Mouse (Mus musculus): ENCODE results near the gene Plppr2. TPM values are rescaled to one million over a fixed set of nuclear protein-coding genes. Genes with fewer than 3 reads are reported as not detected.

Plppr2 gene
- polyA plus RNA-seq, 1 experiment from 2014 or later, result 2.2 TPM

- H3K9ac ChIP-seq (replicated peaks; ENCODE audit: low read depth), result no peak overlapping the region
- H3K4me3 ChIP-seq (ENCODE audit: low read depth, low read length), result no peak overlapping the region
- H3K4me1 ChIP-seq (ENCODE audit: insufficient read depth, low read depth, low read length), result peaks cover 22% of the 10 kb centered on the region
- 16% methylated on average over 3 of the region's 3 CpGs for whole genome bisulfite sequencing
- TF ChIP-seq EP300 (IDR thresholded peaks at IDR 0.05), result no peak
- no peak for TF ChIP-seq CTCF (IDR thresholded peaks at IDR 0.05)
- no peak overlapping the region for H3K4me2 ChIP-seq (replicated peaks; ENCODE audit: low read depth, low read length)
- no peaks in the 10 kb centered on the region for H3K36me3 ChIP-seq (ENCODE audit: insufficient read depth, low read length)
- no peaks in the 10 kb centered on the region for H3K27me3 ChIP-seq (replicated peaks; ENCODE audit: insufficient read depth, low read length)
- no peaks in the 10 kb centered on the region for H3K9me3 ChIP-seq (ENCODE audit: low read length)
- peak overlapping the region; percentile 86 for H3K27ac ChIP-seq (ENCODE audit: low read length)
- no peak for ATAC-seq
- DNase-seq (ENCODE audit: low spot score), result no peak
Observed at GRCm38 (mm10) chr9:21923490-21924098, 13.2 kb upstream of the Plppr2 start.

GRCm38 (mm10) chr9:21924099-21924493 is 12.7 kb upstream of the Plppr2 start:
- Histone ChIP-seq H3K4me1 (ENCODE audit: insufficient read depth, low read depth, low read length) (peaks cover 19% of the 10 kb centered on the region), H3K9me3 (ENCODE audit: low read length) (no peaks in the 10 kb centered on the region), H3K36me3 (ENCODE audit: insufficient read depth, low read length) (no peaks in the 10 kb centered on the region), H3K27me3 (replicated peaks; ENCODE audit: insufficient read depth, low read length) (no peaks in the 10 kb centered on the region), H3K9ac (replicated peaks; ENCODE audit: low read depth) (no peak overlapping the region), H3K4me2 (replicated peaks; ENCODE audit: low read depth, low read length) (no peak overlapping the region), H3K4me3 (ENCODE audit: low read depth, low read length) (no peak overlapping the region), H3K27ac (ENCODE audit: low read length) (peak overlapping the region; percentile 86)
- DNase-seq (ENCODE audit: low spot score), result peak; percentile 98
- peak; percentile 90 for ATAC-seq
- 16% methylated on average over 6 of the region's 6 CpGs for WGBS
- TF ChIP-seq CTCF (IDR thresholded peaks at IDR 0.05), result no peak
- peak; percentile 97 for TF ChIP-seq EP300 (IDR thresholded peaks at IDR 0.05)

GRCm38 (mm10) chr9:21925034-21925433 is 11.8 kb upstream of the Plppr2 start:
- no peaks in the 10 kb centered on the region for H3K36me3 ChIP-seq (ENCODE audit: insufficient read depth, low read length)
- H3K9ac ChIP-seq (replicated peaks; ENCODE audit: low read depth), result no peak overlapping the region
- H3K4me3 ChIP-seq (ENCODE audit: low read depth, low read length), result no peak overlapping the region
- 95% methylated on average over 3 of the region's 3 CpGs for WGBS
- DNase-seq (ENCODE audit: low spot score) (no peak), ATAC-seq (no peak)
- H3K27me3 ChIP-seq (replicated peaks; ENCODE audit: insufficient read depth, low read length), result no peaks in the 10 kb centered on the region
- TF ChIP-seq CTCF (IDR thresholded peaks at IDR 0.05), result no peak
- no peak for TF ChIP-seq EP300 (IDR thresholded peaks at IDR 0.05)
- 0 out of 2 replicates have a peak overlapping the region, but pooled peaks have one; percentile 79 for H3K27ac ChIP-seq (ENCODE audit: low read length)
- no peak overlapping the region for H3K4me2 ChIP-seq (replicated peaks; ENCODE audit: low read depth, low read length)
- no peaks in the 10 kb centered on the region for H3K9me3 ChIP-seq (ENCODE audit: low read length)
- H3K4me1 ChIP-seq (ENCODE audit: insufficient read depth, low read depth, low read length), result peaks cover 19% of the 10 kb centered on the region

- no peak overlapping the region for H3K4me2 ChIP-seq (replicated peaks; ENCODE audit: low read depth, low read length)
- DNase-seq (ENCODE audit: low spot score) (no peak), ATAC-seq (no peak)
- no peak overlapping the region for H3K9ac ChIP-seq (replicated peaks; ENCODE audit: low read depth)
- H3K27ac ChIP-seq (ENCODE audit: low read length), result no peak overlapping the region
- 96% methylated on average over 1 of the region's 1 CpGs for WGBS
- H3K4me1 ChIP-seq (ENCODE audit: insufficient read depth, low read depth, low read length), result peaks cover 19% of the 10 kb centered on the region
- TF ChIP-seq EP300 (IDR thresholded peaks at IDR 0.05) (no peak), CTCF (IDR thresholded peaks at IDR 0.05) (no peak)
- H3K36me3 ChIP-seq (ENCODE audit: insufficient read depth, low read length), result no peaks in the 10 kb centered on the region
- no peaks in the 10 kb centered on the region for H3K9me3 ChIP-seq (ENCODE audit: low read length)
- no peaks in the 10 kb centered on the region for H3K27me3 ChIP-seq (replicated peaks; ENCODE audit: insufficient read depth, low read length)
- no peak overlapping the region for H3K4me3 ChIP-seq (ENCODE audit: low read depth, low read length)
Observed at GRCm38 (mm10) chr9:21925506-21925905, 11.3 kb upstream of the Plppr2 start.

GRCm38 (mm10) chr9:21926155-21926554 is 10.7 kb upstream of the Plppr2 start:
- peak overlapping the region; percentile 63; the same call in 1 of the 2 replicates for H3K4me2 ChIP-seq (replicated peaks; ENCODE audit: low read depth, low read length)
- H3K4me3 ChIP-seq (ENCODE audit: low read depth, low read length), result no peak overlapping the region
- no peaks in the 10 kb centered on the region for H3K36me3 ChIP-seq (ENCODE audit: insufficient read depth, low read length)
- H3K27ac ChIP-seq (ENCODE audit: low read length), result peak overlapping the region; percentile 89
- DNase-seq (ENCODE audit: low spot score) (peak; percentile 49), ATAC-seq (no peak)
- H3K4me1 ChIP-seq (ENCODE audit: insufficient read depth, low read depth, low read length), result peaks cover 19% of the 10 kb centered on the region
- 68% methylated on average over 6 of the region's 6 CpGs for WGBS
- H3K27me3 ChIP-seq (replicated peaks; ENCODE audit: insufficient read depth, low read length), result no peaks in the 10 kb centered on the region
- H3K9me3 ChIP-seq (ENCODE audit: low read length), result no peaks in the 10 kb centered on the region
- TF ChIP-seq EP300 (IDR thresholded peaks at IDR 0.05), result no peak
- TF ChIP-seq CTCF (IDR thresholded peaks at IDR 0.05), result no peak
- H3K9ac ChIP-seq (replicated peaks; ENCODE audit: low read depth), result no peak overlapping the region

GRCm38 (mm10) chr9:21926784-21927183 is 10.0 kb upstream of the Plppr2 start:
- Histone ChIP-seq H3K4me2 (replicated peaks; ENCODE audit: low read depth, low read length) (peak overlapping the region; percentile 63), H3K36me3 (ENCODE audit: insufficient read depth, low read length) (no peaks in the 10 kb centered on the region), H3K4me3 (ENCODE audit: low read depth, low read length) (peak overlapping the region; percentile 51), H3K4me1 (ENCODE audit: insufficient read depth, low read depth, low read length) (peaks cover 19% of the 10 kb centered on the region), H3K27ac (ENCODE audit: low read length) (peak overlapping the region; percentile 89), H3K9me3 (ENCODE audit: low read length) (no peaks in the 10 kb centered on the region), H3K27me3 (replicated peaks; ENCODE audit: insufficient read depth, low read length) (no peaks in the 10 kb centered on the region), H3K9ac (replicated peaks; ENCODE audit: low read depth) (peak overlapping the region; percentile 43)
- no peak for TF ChIP-seq CTCF (IDR thresholded peaks at IDR 0.05)
- TF ChIP-seq EP300 (IDR thresholded peaks at IDR 0.05), result no peak
- no peak for ATAC-seq
- 4% methylated on average over 6 of the region's 6 CpGs for WGBS
- peak; percentile 58 for DNase-seq (ENCODE audit: low spot score)
